8 mouse cellular contexts compared by ENCODE assay signal in the genomic region with DNA sequence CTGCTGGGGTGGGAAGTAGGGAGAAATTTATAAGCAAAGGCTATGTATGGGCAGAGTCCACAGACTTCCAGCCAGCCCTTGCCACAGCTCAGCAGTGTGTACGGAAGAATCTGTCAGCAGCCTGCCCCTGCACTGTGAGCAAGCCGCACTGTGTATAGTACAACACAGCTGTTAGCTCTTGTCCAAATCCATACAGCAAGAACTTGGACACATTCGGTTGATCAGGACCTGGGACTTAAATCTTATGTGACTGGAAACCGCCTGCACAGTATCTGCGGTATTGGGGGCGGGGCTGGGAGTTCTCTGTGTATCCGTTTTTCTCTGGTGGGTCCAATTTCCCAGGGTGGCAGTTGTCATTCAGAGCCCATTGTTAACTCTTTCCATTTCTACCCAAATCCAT.
DNase-seq lines count a peak whose midpoint lies in the region; ATAC-seq and TF ChIP-seq lines count a peak whose summit lies in the region.

No protein-coding gene starts in this region.

- H3K27me3 ChIP-seq in spleen, adult 2 months (ENCODE audit: control insufficient read depth, insufficient read depth, low read length): no peaks in the 10 kb centered on the region
- H3K27me3 ChIP-seq in limb, embryonic 13.5 days: no peaks in the 10 kb centered on the region
- no peaks in the 10 kb centered on the region for H3K27me3 ChIP-seq in stomach, embryonic 14.5 days (ENCODE audit: control insufficient read depth, insufficient read depth, low read length)

- no peak for TF ChIP-seq POLR2A in spleen, adult 2 months (IDR thresholded peaks at IDR 0.05; ENCODE audit: low read depth, low read length)

- peak overlapping the region; percentile 56 for H3K27ac ChIP-seq in spleen, adult 2 months (ENCODE audit: insufficient read depth, low read length)
- peak overlapping the region; percentile 69 for H3K27ac ChIP-seq in limb, embryonic 13.5 days
- peak overlapping the region; percentile 98 for H3K27ac ChIP-seq in stomach, embryonic 14.5 days (ENCODE audit: low read length)

- TF ChIP-seq CTCF in spleen, adult 2 months (IDR thresholded peaks at IDR 0.05; ENCODE audit: extremely low read depth, insufficient read depth, insufficient read length, insufficient replicate concordance): no peak

- ATAC-seq in limb, embryonic 13.5 days (ENCODE audit: low FRiP score, low read depth): peak; percentile 49; the same call in 1 of the 2 replicates
- ATAC-seq in stomach, embryonic 14.5 days (ENCODE audit: insufficient number of reproducible peaks, insufficient read depth, low FRiP score, low read depth): peak; percentile 86

- WGBS in spleen, adult 2 months: 7% methylated on average over 7 of the region's 7 CpGs
- WGBS in limb, embryonic 13.5 days: 32% methylated on average over 7 of the region's 7 CpGs
- 12% methylated on average over 7 of the region's 7 CpGs for WGBS in stomach, embryonic 14.5 days

- peaks cover 53% of the 10 kb centered on the region; the same call in 1 of the 2 replicates for H3K4me1 ChIP-seq in spleen, adult 2 months (ENCODE audit: control insufficient read depth, insufficient read depth, insufficient read length)
- H3K4me1 ChIP-seq in limb, embryonic 13.5 days: peaks cover 95% of the 10 kb centered on the region
- peaks cover 68% of the 10 kb centered on the region for H3K4me1 ChIP-seq in stomach, embryonic 14.5 days (ENCODE audit: control insufficient read depth, insufficient read depth, low read length)

- H3K4me2 ChIP-seq in limb, embryonic 13.5 days (replicated peaks): no peak overlapping the region
- H3K4me2 ChIP-seq in stomach, embryonic 14.5 days (replicated peaks; ENCODE audit: low read depth, low read length): 0 out of 2 replicates have a peak overlapping the region, but pooled peaks have one; percentile 6

- H3K9ac ChIP-seq in limb, embryonic 13.5 days: no peak overlapping the region
- H3K9ac ChIP-seq in stomach, embryonic 14.5 days (replicated peaks; ENCODE audit: low read depth, low read length): no peak overlapping the region

- no peaks in the 10 kb centered on the region for H3K36me3 ChIP-seq in spleen, adult 2 months (ENCODE audit: control insufficient read depth, insufficient read depth, low read length)
- no peaks in the 10 kb centered on the region for H3K36me3 ChIP-seq in limb, embryonic 13.5 days
- no peaks in the 10 kb centered on the region for H3K36me3 ChIP-seq in stomach, embryonic 14.5 days (ENCODE audit: control insufficient read depth, insufficient read depth, low read length)

- no peak overlapping the region for H3K4me3 ChIP-seq in spleen, adult 2 months (ENCODE audit: extremely low read depth, insufficient read depth, insufficient read length)
- H3K4me3 ChIP-seq in limb, embryonic 13.5 days: no peak overlapping the region
- H3K4me3 ChIP-seq in stomach, embryonic 14.5 days (ENCODE audit: low read depth, low read length): no peak overlapping the region

- peak; percentile 31 to 57 for DNase-seq in frontal cortex, adult 2 months (ENCODE audit: extremely low spot score in 1 of 2, low spot score in 1 of 2)
- no peak for DNase-seq in frontal cortex, postnatal 10 days (ENCODE audit: low spot score in 2 of 2)
- DNase-seq in spleen, adult 2 months (ENCODE audit: low read depth in 1 of 2, low spot score in 2 of 2): peak in 1 of 2 experiments; percentile 38
- no peak for DNase-seq in spleen, postnatal 14 days (ENCODE audit: low spot score in 2 of 2)
- DNase-seq in adrenal gland, postnatal 14 days: no peak
- DNase-seq in cerebellum, postnatal 36 days: no peak

- no peaks in the 10 kb centered on the region for H3K9me3 ChIP-seq in limb, embryonic 13.5 days
- no peaks in the 10 kb centered on the region for H3K9me3 ChIP-seq in stomach, embryonic 14.5 days (ENCODE audit: control insufficient read depth, low read depth, low read length)

Comparison
In these comparisons a context has a peak if more than half of its experiments do, and no peak if none do; other contexts are left out.
1. DNase-seq: peak in frontal cortex, adult 2 months (2 of 2); none in frontal cortex, postnatal 10 days (0 of 2), spleen, postnatal 14 days (0 of 2), adrenal gland, postnatal 14 days (single experiment) and cerebellum, postnatal 36 days (0 of 2).
2. Peak in every context shown above with its lines, with median percentiles within 50 percentile points of each other: H3K27ac ChIP-seq.